Mouse (Mus musculus): Measurements from ENCODE around the gene Pgs1. TPM values are rescaled to one million over a fixed set of nuclear protein-coding genes. Genes with fewer than 3 reads are reported as not detected.

Gene Pgs1
- polyA plus RNA-seq, 1 experiment from 2014 or later, result 46.7 TPM

DNA sequence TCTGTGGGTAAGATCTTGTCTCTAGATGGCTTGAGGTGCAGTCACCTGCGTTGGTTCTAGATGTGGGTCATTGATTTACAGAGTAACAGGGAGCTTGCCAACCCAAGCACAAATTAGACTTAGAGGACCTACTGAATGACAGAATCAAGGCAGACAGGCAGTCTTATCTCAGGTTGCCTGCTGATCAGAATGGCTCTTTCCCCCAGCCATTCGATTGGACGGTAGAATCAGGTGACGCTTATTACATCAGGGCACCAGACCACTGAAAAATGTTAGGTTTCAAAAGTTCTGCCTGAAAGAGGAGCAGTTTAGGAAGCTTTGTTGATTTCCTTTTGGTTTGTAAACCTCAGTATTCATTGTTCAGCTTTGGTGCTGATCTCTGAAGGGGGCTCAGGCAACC is 1.9 kb downstream of the Pgs1 start:
- WGBS, result 72% methylated on average over 4 of the region's 4 CpGs
- Histone ChIP-seq H3K4me3 (peak overlapping the region; percentile 100), H3K9ac (peak overlapping the region; percentile 98; the same call in 1 of the 2 replicates), H3K9me3 (replicated peaks) (no peaks in the 10 kb centered on the region), H3K4me1 (peaks cover 49% of the 10 kb centered on the region), H3K36me3 (no peaks in the 10 kb centered on the region), H3K27ac (no peak overlapping the region), H3K27me3 (no peaks in the 10 kb centered on the region), H3K4me2 (replicated peaks) (peak overlapping the region; percentile 87)
- ATAC-seq (ENCODE audit: low FRiP score), result no peak

DNA sequence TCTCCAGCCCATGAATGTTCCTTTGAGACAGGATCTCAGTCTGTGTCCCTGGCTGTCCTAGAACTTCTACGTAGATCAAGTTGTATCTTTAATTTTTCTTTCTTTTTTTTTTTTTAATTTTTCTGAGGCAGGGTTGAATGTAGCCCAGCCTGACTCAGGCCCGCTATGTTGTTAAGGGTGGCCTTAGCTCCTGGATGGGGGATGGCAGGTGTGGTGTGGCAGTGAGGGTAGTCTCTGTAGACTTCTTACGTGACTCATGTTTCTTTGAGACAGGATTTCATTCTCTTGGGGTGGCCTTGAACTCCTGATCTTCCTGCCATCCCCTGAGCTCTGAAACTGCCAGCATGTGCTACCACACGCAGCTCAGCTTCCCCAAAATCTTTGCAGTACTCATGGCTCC is 3.1 kb downstream of the Pgs1 start:
- Histone ChIP-seq H3K36me3 (no peaks in the 10 kb centered on the region), H3K4me1 (peaks cover 52% of the 10 kb centered on the region), H3K27me3 (no peaks in the 10 kb centered on the region), H3K4me2 (replicated peaks) (no peak overlapping the region), H3K9me3 (replicated peaks) (no peaks in the 10 kb centered on the region), H3K27ac (no peak overlapping the region), H3K4me3 (no peak overlapping the region), H3K9ac (peak overlapping the region; percentile 14; the same call in 1 of the 2 replicates)
- WGBS, result 91% methylated on average over 4 of the region's 4 CpGs
- ATAC-seq (ENCODE audit: low FRiP score), result no peak

DNA sequence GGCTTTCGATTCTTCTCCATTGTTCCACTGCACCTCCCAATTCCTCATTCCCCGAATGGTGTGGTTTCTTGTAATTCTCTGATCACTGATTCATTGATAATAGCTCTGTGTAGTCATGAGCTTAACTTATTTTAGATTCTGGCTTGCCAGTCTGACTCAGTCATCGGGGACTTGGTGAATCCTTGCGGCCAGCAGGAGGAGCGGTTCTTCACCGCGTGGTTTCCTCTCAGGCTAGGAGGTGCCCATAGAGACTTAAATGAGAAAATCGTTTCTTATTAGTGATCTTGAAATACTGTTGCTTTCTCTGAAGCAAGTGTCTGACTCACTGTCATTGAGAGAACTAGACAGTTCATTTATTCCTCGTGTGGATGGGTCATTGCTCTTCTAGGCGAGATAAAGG is 3.8 kb downstream of the Pgs1 start:
- no peak for ATAC-seq (ENCODE audit: low FRiP score)
- H3K9ac ChIP-seq, result peak overlapping the region; percentile 14; the same call in 1 of the 2 replicates
- no peak overlapping the region for H3K4me2 ChIP-seq (replicated peaks)
- no peak overlapping the region for H3K27ac ChIP-seq
- WGBS, result 57% methylated on average over 10 of the region's 10 CpGs
- H3K36me3 ChIP-seq, result no peaks in the 10 kb centered on the region
- no peak overlapping the region for H3K4me3 ChIP-seq
- no peaks in the 10 kb centered on the region for H3K9me3 ChIP-seq (replicated peaks)
- peaks cover 53% of the 10 kb centered on the region for H3K4me1 ChIP-seq
- H3K27me3 ChIP-seq, result no peaks in the 10 kb centered on the region

DNA sequence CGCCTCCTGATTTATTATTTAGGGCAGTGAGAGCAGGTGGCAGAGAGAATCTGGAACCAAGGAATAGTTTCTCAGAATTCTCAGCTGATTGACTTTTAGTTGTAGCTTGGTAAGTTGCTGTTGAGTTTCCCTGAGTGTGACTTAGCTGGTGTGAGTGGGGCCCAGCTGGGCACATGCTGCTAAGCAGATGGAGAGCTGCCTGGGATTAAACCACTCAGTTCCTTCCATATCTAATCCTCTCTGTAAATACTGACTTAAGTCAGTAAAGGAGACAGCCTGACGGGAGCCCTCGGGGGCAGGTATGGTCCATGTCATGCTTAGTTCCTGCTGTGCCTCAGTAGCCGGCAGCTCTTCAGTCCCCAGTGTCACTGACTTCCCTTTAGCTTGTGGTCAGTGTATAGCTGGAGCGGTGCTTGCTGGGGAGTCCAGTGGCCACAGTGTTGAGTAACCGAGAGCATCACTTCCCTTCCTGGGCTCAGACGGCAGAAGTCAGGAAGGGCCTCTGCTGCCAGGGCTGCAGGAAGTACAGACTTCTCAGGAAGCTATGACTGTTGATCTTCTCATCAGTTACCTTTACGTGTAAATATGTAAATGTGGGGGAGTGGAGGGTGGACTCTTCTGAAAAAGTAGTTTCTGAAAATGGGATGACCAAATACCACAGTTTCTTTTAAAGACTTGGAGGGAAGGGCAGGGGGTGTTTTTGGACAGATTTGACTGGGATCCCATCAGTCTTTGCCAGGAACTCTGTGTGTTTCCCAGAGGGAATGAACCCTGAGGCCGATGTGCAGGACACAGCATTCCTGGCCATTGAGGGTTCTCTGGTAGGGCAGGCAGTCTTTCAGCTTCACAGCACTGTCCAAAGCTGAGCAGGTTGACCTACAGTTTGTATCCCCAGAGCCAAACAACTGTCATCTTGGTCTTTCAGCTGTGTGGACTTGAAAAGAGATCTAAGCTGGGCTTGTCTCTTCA is 5.7 kb downstream of the Pgs1 start:
- Histone ChIP-seq H3K27me3 (no peaks in the 10 kb centered on the region), H3K4me1 (peaks cover 55% of the 10 kb centered on the region), H3K4me3 (no peak overlapping the region), H3K9ac (no peak overlapping the region), H3K27ac (no peak overlapping the region), H3K36me3 (no peaks in the 10 kb centered on the region), H3K4me2 (replicated peaks) (no peak overlapping the region), H3K9me3 (replicated peaks) (no peaks in the 10 kb centered on the region)
- 73% methylated on average over 9 of the region's 9 CpGs for WGBS
- ATAC-seq (ENCODE audit: low FRiP score), result no peak

DNA sequence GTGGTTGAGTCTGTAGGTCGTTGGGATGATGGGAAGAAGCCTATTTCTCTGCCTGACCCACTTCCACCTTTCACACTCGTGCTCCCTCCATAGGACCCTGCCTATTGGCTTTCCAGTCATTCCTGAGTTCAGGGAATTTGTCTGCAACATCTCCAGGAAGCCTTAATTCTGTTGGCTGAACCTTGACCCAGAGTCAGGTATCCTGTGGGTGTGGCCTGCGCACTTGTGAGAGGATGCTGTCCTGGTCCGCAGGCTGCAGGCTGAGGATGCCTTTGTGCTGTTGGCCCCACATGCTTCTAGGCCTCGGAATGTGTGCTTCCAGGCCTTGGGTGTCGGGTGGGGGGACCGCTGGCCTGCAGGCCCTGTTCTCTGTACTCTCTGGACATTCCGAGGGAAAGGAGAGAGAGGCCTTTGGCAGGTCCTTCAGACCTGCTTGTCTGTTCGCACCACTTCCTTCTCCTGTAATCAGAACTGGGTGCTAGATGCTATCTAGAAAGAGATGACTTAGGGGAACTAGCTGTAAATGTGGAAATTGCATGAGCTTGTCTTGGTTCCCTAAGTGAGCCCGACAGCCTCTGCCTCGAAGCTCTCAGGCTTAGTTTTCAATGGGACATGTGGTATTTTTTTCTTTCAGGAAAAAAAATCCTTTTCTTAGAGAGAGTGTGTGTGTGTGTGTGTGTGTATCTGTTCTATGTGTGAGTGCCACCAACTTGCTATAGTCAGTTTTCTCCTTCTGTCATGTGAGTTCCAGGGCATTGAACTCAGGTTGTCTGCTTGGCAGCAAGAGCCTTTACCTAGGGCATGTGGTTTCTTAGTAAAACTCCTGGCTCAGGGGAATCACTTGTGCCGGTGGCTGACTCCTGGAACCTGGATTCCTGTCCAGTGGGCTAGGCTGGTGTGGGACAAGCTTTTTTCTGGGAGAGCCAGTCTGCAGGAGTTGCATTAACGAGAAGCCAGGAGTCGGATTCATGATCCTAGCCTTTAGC is 7.4 kb downstream of the Pgs1 start:
- Histone ChIP-seq H3K4me1 (peaks cover 42% of the 10 kb centered on the region), H3K4me3 (no peak overlapping the region), H3K4me2 (replicated peaks) (no peak overlapping the region), H3K27ac (no peak overlapping the region), H3K27me3 (no peaks in the 10 kb centered on the region), H3K9ac (no peak overlapping the region), H3K9me3 (replicated peaks) (no peaks in the 10 kb centered on the region), H3K36me3 (0 out of 2 replicates have a peak, but pooled peaks cover 4% of the 10 kb centered on the region)
- ATAC-seq (ENCODE audit: low FRiP score), result no peak
- 82% methylated on average over 14 of the region's 14 CpGs for WGBS

DNA sequence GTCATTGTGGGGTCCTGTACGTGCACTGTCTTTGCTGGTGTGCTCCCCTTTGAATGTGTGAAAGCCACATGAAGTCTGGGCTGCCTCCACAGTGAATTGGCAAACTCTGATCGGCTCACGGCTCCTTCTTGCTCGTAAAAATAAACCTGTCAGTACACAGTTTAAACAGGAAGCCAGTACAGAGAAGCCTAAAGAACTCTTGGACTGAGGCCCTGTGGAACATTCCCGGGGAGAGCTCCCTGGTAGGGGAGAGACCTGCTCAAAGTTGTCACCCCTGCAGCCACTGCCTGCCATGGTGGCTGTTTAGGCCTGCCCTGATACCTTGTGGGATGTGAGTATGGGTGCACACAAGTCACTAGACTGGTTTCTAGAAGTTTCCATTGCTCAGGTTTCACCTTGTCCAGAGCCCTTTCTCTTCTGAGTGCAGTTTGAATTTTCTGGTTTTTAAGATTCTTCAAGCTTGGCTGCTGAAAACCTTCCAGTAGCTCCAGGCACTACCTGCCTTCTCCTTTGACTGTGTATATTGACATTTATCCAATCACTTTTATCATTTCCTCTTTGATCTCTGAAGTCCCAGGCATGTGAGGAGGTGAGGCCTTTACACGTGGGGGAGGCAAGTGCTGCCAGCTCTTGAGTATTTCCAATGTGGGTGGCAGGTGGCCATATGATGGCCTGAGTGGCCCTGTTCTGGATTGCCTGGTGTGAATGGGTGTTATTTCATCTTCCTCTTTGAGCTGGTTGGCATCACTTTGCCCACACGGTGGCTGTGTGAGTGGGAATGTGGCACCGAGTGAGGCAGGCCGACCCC is 8.4 kb downstream of the Pgs1 start:
- Histone ChIP-seq H3K36me3 (0 out of 2 replicates have a peak, but pooled peaks cover 5% of the 10 kb centered on the region), H3K4me2 (replicated peaks) (no peak overlapping the region), H3K9me3 (replicated peaks) (no peaks in the 10 kb centered on the region), H3K4me3 (no peak overlapping the region), H3K4me1 (peaks cover 36% of the 10 kb centered on the region), H3K27ac (no peak overlapping the region), H3K27me3 (no peaks in the 10 kb centered on the region), H3K9ac (no peak overlapping the region)
- no peak for ATAC-seq (ENCODE audit: low FRiP score)
- 72% methylated on average over 9 of the region's 9 CpGs for WGBS

DNA sequence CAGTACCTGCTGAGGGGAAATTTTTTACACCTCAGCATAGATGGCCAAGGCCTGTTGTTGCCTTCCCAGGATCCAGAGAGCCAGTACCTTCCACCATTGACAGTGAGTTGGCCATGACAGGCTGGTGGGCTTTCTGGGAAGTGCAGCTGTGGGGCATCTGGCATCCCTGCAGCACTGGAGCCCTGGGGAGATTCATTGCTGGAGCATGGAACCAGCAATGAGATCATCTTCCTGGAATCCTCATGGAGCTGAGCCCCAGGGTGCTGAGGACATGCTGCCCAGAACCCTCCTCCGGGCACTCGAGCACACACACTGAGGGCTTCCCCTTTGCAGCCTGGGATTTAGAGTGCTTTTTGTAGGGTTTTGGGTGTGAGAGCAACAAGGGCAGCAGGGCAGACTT is 9.2 kb downstream of the Pgs1 start:
- Histone ChIP-seq H3K4me1 (peaks cover 29% of the 10 kb centered on the region), H3K9ac (peak overlapping the region; percentile 27; the same call in 1 of the 2 replicates), H3K9me3 (replicated peaks) (no peaks in the 10 kb centered on the region), H3K27ac (no peak overlapping the region), H3K4me3 (no peak overlapping the region), H3K4me2 (replicated peaks) (no peak overlapping the region), H3K27me3 (no peaks in the 10 kb centered on the region), H3K36me3 (peaks cover 9% of the 10 kb centered on the region; the same call in 1 of the 2 replicates)
- 54% methylated on average over 2 of the region's 2 CpGs for WGBS
- ATAC-seq (ENCODE audit: low FRiP score), result no peak

DNA sequence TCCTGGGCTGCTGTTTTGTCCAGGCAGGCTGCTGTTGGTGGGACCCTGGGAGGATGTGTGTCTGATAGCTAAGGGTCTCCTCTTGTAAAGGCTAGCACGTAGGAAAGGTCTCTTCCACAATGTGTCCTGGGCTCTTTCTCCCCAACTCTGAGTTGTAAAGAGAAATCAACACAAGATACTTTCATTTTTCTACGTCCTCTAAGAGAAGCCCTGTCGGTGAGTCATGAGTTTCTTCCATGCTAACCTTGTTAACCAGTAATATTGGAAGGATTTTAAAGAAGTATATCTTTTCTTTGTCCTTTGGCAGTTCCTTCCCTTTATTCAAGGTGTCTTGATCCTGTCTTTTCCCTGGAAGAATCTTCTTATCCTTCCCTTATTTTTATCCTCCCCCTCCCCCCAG is 9.6 kb downstream of the Pgs1 start:
- peaks cover 12% of the 10 kb centered on the region; the same call in 1 of the 2 replicates for H3K36me3 ChIP-seq
- no peak overlapping the region for H3K27ac ChIP-seq

DNA sequence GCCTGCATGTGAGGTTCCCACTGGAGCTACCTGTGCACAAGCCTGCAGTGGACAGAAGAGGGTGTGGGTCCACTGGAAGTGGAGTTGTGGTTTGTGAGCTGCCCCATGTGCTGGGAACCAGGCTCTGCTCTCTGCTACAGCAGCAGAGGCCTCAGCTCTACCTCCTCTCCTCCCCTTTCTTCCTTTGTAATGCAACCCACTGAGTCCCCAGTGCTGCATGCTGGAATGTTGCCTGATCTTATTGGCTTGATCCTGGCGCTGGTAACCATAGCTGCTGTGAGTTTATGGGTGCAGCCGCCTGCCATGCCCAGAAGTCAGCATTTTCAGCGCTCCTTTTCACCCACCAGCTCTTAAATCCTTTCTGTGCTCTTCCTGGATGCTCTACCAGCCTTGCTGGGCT is 10.0 kb downstream of the Pgs1 start:
- H3K9me3 ChIP-seq (replicated peaks), result no peaks in the 10 kb centered on the region
- H3K27me3 ChIP-seq, result no peaks in the 10 kb centered on the region
- H3K4me1 ChIP-seq, result peaks cover 24% of the 10 kb centered on the region
- no peak for ATAC-seq (ENCODE audit: low FRiP score)
- 35% methylated on average over 3 of the region's 3 CpGs for WGBS
- peaks cover 16% of the 10 kb centered on the region for H3K36me3 ChIP-seq
- H3K27ac ChIP-seq, result no peak overlapping the region
- H3K4me3 ChIP-seq, result no peak overlapping the region
- H3K9ac ChIP-seq, result no peak overlapping the region
- H3K4me2 ChIP-seq (replicated peaks), result no peak overlapping the region

More for the DNA sequence above, 9.6 kb downstream of the Pgs1 start:
- H3K4me3 ChIP-seq, result no peak overlapping the region
- H3K9ac ChIP-seq, result 0 out of 2 replicates have a peak overlapping the region, but pooled peaks have one; percentile 27
- 51% methylated on average over 3 of the region's 3 CpGs for WGBS
- H3K4me2 ChIP-seq (replicated peaks), result no peak overlapping the region
- no peaks in the 10 kb centered on the region for H3K27me3 ChIP-seq
- ATAC-seq (ENCODE audit: low FRiP score), result no peak
- peaks cover 25% of the 10 kb centered on the region for H3K4me1 ChIP-seq
- H3K9me3 ChIP-seq (replicated peaks), result no peaks in the 10 kb centered on the region

DNA sequence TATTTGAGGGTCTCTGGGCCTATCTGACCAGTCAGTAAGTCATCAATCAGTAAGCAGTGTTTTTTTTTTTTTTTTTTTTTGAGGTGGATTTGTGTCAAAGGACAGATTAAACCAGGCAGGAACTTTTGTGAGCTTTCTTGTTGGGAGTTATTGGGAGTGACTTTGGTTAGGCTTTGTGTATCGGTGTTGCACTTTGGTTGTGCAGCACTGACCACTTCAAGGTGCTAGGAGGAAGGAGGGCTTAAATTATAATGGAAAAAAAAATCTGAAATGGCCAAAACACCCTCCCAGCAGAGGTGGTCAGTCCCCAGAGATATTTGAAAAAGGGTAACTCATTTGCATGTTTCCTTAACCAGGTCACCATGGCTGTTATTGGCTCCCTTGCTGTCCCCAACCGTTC is 11.0 kb downstream of the Pgs1 start:
- peaks cover 26% of the 10 kb centered on the region for H3K36me3 ChIP-seq
- no peak for ATAC-seq (ENCODE audit: low FRiP score)
- H3K27ac ChIP-seq, result no peak overlapping the region
- no peak overlapping the region for H3K9ac ChIP-seq
- peaks cover 18% of the 10 kb centered on the region for H3K4me1 ChIP-seq
- no peaks in the 10 kb centered on the region for H3K27me3 ChIP-seq
- no peak overlapping the region for H3K4me3 ChIP-seq
- H3K9me3 ChIP-seq (replicated peaks), result no peaks in the 10 kb centered on the region
- no peak overlapping the region for H3K4me2 ChIP-seq (replicated peaks)
- 98% methylated on average over 2 of the region's 2 CpGs for WGBS

DNA sequence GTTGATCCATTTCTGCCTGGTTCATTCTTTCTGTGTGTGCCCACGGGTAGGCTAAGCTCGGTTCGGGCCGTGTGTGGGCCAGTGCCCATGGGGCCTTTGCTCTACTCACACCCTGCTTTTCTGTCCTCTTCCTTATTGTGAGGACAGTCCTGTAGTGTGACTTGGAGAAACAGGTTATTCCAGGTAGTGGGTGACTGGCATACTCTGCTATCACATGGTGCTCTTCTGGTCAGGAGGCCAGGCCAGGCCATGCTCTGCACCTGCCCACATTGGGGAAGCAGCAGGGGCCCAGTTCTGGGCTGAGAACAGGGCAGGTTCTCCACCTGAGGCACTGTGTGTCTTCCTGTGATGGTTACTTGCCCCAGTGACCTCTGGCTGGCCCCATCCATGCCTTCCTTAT is 12.3 kb downstream of the Pgs1 start:
- Histone ChIP-seq H3K36me3 (peaks cover 36% of the 10 kb centered on the region), H3K9me3 (replicated peaks) (no peaks in the 10 kb centered on the region), H3K4me2 (replicated peaks) (no peak overlapping the region), H3K9ac (no peak overlapping the region), H3K4me3 (no peak overlapping the region), H3K4me1 (peaks cover 11% of the 10 kb centered on the region), H3K27me3 (no peaks in the 10 kb centered on the region), H3K27ac (no peak overlapping the region)
- whole genome bisulfite sequencing, result 93% methylated on average over 4 of the region's 4 CpGs
- ATAC-seq (ENCODE audit: low FRiP score), result no peak

All from hindbrain, embryonic 12.5 days (tissue).